Mouse (Mus musculus): ENCODE results near the gene En2.

DNA sequence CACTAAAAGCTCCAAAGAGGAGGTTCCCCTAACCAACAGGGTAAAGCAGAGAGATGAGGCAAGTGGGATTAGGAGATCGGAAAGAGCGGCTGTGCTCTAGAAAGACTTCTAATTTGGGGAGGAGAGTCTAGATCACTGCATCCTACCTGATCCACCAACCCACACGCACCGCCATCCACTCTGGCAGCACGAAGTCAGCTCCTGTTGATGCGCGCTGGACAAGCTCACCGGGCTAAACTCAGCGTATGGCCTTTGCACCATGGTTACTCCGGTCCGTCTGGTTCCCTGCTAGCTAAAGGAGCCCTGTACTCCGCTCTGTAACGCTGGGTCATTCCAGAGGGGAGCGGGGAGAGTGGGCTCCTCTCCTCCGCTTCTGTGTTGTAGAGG is 6.4 kb upstream of the En2 start:
- no peak for TF ChIP-seq CTCF (conservative IDR thresholded peaks at IDR 0.05 in 1 of 2, IDR thresholded peaks at IDR 0.05 in 1 of 2; ENCODE audit: low read depth in 2 of 2, low read length in 2 of 2)
- no peak for TF ChIP-seq POLR2A (IDR thresholded peaks at IDR 0.05; ENCODE audit: low read depth, low read length)
- TF ChIP-seq MAZ (IDR thresholded peaks at IDR 0.05; ENCODE audit: low read depth, low read length) = no peak
- no peak for TF ChIP-seq EP300 (IDR thresholded peaks at IDR 0.05; ENCODE audit: low read length)
- TF ChIP-seq MYC (IDR thresholded peaks at IDR 0.05; ENCODE audit: low read depth, low read length) = no peak

Measured in CH12.LX (cell line).